Mouse (Mus musculus) adrenal gland (tissue): ENCODE data around the gene Cenpo.

Source experiments
- intact Hi-C: fragments of 180-260 bp; cut with DNase I; formaldehyde crosslinking; loops from one replicate; pipeline ENCODE4 v1.15.1; 2025

Gene Cenpo

DNA sequence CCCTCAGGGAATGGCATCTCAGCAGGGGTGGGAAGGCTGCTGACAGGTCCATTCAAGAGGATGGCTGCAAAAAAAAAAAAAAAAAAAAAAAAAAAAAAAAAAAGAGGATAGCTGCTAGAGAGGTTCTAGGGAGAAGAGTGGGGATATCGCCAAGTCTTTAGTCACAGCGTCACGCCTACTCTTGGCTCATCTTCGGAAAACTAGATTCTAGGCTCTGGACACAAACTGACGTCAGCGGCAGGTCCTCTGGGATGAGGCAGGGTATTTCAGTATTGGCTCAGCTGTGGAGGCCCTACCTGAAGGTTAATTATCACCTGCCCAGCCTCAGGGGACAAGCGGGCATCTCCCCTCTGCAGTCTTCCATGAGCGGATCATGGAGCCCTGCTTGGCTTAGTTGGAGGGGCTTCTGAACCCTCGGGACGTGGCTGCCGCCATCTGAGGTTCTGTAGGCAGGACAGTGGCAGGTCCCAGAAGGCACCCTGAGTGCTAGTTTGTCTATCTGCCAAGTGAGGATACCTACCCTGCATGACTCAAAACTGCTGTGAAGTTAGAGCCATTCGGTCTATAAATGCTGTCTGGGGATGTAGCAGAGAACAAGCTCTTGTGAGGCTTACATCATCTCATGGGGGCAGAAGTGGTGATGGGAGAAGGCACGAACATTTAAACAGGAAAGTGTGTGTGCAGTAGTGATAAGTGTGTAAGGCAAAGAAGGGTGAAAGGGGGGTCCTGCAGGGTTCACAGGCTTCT, 32.5 kb downstream of the Cenpo start:
- intact Hi-C loops, result no loop called here

GRCm38 (mm10) chr12:4199271-4199670, 34.8 kb downstream of the Cenpo start:
- intact Hi-C loops, result no loop called here

GRCm38 (mm10) chr12:4198702-4199101, 35.4 kb downstream of the Cenpo start:
- intact Hi-C loops, result no loop called here

GRCm38 (mm10) chr12:4194643-4195042, 39.5 kb downstream of the Cenpo start:
- intact Hi-C loops, result no loop called here

DNA sequence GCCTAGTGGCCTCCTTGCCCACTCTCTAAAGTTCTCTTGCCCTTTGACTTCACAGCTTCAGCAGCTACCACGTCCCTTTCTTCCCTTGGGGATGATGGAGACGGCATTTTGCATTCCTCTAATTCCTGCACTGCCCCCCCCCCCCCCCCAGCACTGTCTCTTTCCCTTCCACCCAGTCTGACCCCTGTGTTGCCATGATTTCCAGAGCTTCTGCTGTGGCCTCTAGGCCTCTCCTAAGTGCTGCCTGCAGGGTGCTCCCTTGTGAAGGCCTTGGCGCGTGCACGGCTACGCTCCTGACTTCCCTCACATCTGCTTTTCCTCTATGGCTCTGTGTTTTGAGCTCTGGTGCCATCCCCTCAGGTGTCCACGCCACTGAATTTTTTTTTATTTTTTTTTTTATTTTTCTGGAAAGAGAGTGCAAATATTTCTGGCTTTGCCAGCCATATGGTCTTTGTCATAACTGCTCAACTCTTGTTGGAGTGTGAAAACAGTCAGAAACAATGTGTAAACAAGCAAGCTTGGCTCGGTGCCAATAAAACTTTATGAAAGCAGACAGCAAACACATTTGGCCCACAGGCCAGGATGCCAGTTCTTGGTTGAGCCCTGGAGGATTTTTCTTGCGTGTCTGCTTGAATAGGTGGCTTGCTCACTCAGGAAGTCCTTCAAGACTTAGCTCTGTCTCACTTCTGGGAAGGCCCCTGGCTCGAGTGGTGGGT, 40.9 kb downstream of the Cenpo start:
- intact Hi-C loops, result no loop called here

GRCm38 (mm10) chr12:4192514-4192913, 41.6 kb downstream of the Cenpo start:
- intact Hi-C loops, result no loop called here

DNA sequence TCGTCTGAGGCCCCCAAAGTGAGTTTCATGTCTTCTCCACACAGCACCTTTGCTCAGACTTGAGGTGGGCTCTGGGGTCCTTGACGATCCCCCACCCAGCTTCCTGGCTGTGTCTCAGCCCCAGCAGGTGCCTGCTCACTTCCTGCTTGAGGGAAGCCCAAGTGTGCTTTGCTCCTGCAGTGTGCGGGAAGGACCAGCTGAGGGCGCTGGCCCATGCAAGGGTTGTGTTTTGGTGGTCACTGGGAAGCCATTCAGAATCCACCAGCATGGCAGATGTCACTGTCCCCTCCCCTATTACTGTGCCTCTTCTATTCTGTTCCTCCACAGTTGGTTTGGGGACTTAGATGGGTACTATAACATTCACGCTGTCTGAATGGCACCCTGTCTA, 45.0 kb downstream of the Cenpo start:
- intact Hi-C loops, result no loop called here

DNA sequence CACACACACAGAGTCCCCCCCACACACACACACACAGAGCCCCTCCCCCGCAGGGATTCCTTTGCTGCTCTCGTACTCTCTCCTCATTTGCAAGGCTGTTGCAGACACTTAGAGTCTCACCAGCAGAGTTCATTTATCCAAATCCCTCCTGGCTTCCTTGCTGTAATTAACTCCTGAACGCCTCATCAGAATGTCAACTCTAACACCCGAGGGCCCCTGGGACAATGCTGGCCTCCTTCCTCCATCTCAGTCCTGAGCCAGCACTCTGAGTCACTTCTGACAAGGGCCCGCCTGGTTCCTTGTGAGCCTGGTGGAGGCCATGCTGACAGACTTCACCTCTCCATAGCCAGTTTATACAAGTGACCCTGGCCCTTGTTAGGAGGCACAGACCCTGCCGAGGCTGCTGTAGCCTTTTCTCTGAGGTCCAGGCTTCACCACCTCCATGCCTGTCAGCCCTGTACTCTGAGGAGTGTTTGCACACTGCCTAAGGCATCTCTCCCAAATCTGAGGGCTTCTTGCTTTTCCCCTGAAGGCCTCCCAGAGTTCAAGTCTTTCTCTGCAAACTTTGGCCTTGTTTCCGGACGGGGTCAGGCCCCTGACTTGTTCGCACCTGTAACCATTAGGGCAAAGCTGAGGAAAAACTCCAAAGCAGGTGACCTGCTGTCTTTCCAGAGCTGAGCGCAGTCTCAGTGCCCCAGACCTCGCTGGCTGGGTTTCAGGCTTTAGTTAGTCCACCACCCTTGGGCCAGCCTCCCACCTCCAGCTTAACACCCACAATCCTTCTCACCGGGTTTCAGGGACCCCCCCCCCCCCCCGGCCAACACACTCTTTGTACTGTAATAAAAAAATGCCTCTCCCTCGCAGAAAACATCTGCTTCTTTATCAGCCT, 45.7 kb downstream of the Cenpo start:
- intact Hi-C loops, result no loop called here

GRCm38 (mm10) chr12:4184648-4185047, 49.4 kb downstream of the Cenpo start:
- intact Hi-C loops, result no loop called here

DNA sequence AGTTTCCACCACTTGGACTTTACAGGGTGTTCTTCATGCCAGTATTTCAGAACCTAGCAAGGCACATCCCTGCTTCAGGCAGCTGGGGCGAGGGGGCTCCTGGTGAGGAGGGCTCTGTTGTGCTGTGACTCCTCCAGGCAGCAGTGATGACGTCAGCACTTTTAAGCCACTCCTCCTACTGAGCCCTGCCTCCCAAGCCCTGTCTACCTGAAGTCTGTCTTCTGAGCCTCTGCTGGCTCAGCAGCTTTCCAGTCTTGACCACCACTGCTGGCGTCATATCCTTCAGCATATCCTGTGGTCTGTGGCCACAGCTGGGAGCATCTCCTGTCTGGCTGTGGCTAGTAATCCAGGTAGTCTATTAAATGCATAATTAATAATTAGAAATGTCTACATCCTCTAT, 53.6 kb downstream of the Cenpo start:
- intact Hi-C loops, result no loop called here

DNA sequence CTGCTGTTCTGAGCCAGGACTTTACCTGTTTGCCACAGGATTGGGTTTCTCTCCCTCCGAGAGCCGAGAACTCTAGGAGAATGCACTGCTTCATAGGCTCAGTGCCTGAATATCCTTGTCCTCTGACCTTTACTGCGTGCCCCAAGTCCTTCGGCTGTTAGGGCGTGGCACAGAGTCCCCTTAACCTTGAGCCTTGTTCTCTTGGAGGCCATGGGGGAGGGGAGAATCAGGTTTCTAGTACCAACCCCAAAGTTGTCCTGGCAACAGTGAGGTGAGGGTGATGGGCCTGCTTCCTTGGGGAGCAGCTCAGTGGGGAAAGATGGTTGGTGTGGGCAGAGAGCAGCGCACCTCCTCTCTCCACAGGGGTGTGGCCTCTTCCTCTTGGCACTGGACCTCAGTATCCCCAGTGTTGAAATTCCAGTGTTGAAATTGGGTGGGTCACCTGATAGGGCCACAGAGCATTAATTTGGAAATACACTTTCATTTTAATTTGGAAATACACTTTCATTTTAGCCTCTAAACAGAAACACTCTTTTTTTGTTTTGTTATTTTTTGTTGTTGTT, 54.3 kb downstream of the Cenpo start:
- intact Hi-C loops, result no loop called here

- intact Hi-C loops, result no loop called here
Observed at GRCm38 (mm10) chr12:4178839-4179238, 55.3 kb downstream of the Cenpo start.

DNA sequence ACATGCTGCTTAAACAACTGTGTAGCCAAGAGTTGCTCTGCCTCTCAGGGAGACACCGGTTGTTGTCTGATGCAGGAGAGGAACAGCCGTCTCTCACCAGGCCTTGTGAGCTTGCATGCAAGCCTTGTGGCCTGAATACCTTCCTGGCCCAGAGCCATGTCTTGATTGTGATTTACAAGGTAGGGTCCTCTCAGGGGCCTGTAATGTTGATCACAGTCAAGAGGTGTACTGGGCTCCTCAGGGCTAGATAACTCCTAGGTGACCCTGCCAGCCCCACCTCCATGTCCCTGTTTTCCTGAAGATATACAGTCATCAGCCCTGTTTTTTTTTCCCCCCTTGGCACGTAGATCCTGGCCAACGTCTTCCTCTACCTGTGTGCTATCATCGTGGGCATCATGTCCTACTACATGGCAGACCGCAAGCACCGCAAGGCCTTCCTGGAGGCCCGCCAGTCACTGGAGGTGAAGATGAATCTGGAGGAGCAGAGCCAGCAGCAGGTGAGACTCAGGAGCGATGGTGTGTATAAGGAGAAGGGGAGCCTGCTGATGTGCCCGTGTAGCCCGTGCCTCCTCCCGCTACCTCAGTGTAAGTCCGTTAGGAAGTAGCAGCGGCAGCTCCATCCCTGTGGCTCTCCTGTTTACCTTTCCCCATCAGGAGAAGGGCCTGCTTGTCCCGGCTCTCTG, 60.8 kb downstream of the Cenpo start:
- intact Hi-C loops, result no loop called here

DNA sequence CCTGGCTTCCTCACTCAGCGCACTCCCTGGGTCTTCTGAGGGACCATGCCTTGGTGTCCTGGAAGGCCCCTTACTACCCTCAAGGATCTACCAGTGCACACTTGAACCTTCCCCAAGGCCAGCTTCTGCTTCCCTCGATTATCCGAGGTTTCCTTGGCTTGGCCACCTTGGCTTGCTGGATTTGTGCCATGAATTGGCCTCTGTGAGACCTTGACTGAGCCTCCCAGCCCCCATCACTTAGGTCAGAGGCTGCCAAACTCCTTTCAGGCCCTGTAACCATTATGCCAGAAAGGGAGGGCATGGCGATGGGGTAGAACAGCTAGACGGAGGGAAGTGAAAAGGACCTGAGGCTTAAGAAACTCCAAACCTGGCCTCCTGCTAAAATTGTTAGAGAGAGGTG, 64.5 kb downstream of the Cenpo start:
- intact Hi-C loops, result no loop called here

DNA sequence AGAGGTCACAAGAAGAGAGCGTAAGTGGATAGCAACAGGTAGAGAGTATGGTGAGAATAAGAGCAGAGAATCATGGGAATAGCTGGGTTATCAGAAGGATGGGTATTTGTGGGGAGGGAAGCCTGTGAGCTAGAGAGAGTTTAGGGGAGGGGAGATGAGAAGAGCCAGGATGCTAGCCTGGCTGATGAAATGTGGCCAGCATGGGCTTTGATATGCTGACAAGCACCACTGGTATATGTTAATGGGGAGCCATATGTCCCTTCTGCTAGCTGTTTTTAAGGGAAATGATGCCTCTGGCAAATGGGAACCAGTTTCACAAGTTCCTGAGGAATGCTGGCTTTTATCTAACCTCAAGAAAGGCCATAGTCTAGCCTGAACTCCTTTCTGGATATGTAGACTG, 65.0 kb downstream of the Cenpo start:
- intact Hi-C loops, result no loop called here

- intact Hi-C loops, result no loop called here
Observed at GRCm38 (mm10) chr12:4166970-4167369, 67.1 kb downstream of the Cenpo start.

- intact Hi-C loops, result no loop called here
Observed at GRCm38 (mm10) chr12:4162886-4163285, 71.2 kb downstream of the Cenpo start.

DNA sequence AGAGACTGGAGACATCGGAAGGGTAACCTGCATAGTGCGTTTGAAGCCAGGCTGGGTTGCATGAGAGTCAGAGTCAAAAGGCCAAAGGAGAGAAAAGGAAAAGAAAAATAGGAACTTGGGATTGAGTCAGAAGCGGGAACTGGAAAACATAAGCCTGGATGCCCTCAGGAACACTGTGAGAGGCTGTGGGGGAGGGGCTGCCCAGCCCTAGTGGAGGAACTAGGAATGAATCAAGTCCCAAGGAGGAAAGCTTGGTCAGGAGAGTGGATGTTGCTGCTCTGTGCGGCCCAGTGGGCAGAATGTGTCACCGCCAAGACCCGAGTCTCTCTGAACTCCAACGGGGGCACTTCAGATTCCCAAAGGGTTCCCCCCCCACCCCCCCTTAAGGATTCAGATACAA, 73.8 kb downstream of the Cenpo start:
- intact Hi-C loops, result no loop called here

GRCm38 (mm10) chr12:4158868-4159632, 75.0 kb downstream of the Cenpo start:
- intact Hi-C loops, result no loop called here

- intact Hi-C loops, result no loop called here
Observed at GRCm38 (mm10) chr12:4158179-4158578, 75.9 kb downstream of the Cenpo start.
